Comparison of ENCODE assay signal across 18 mouse cellular contexts in genomic region chr2:27599769-27600167, GRCm38 (mm10).
DNase-seq lines count a peak whose midpoint lies in the region; ATAC-seq and TF ChIP-seq lines count a peak whose summit lies in the region.
"Had no signal": no experiment of that assay in that cellular context is flagged by ENCODE, and none has a peak within 500 bp of the region (broad histone marks: within the 10 kb centered on the region; RNA-seq: fewer than 3 reads in every experiment).

No protein-coding gene starts in this region.

- no peaks in the 10 kb centered on the region for H3K36me3 ChIP-seq in kidney, embryonic 15.5 days
- H3K36me3 ChIP-seq: embryonic facial prominence, embryonic 12.5 days; hindbrain, embryonic 13.5 days; limb, embryonic 15.5 days; neural tube, embryonic 13.5 days had no signal

- WGBS in kidney, embryonic 15.5 days = 64% methylated on average over 4 of the region's 4 CpGs
- WGBS in lung, adult 2 months = 71% methylated on average over 4 of the region's 4 CpGs

- peak; percentile 31 for DNase-seq in adrenal gland, postnatal 14 days
- no peak for DNase-seq in adrenal gland, adult 8-10 months
- peak; percentile 53 for DNase-seq in kidney, postnatal 14 days
- DNase-seq in lung, postnatal 10 days = peak; percentile 25
- DNase-seq in lung, adult 2 months = no peak
- peak; percentile 48 to 80 for DNase-seq in kidney, postnatal 36 days
- DNase-seq in embryo, embryonic 11 days = no peak
- DNase-seq: retina, postnatal 1 day; spleen, adult 18-20 months had no signal

- no peak overlapping the region for H3K4me3 ChIP-seq in kidney, embryonic 15.5 days (replicated peaks)
- no peak overlapping the region for H3K4me3 ChIP-seq in lung, adult 2 months (replicated peaks; ENCODE audit: extremely low read depth, low read depth, low read length)
- H3K4me3 ChIP-seq: embryonic facial prominence, embryonic 12.5 days; heart, adult 2 months; hindbrain, embryonic 13.5 days; limb, embryonic 15.5 days; myocyte; neural tube, embryonic 13.5 days had no signal

- TF ChIP-seq POLR2A in lung, adult 2 months (IDR thresholded peaks at IDR 0.05; ENCODE audit: borderline replicate concordance, extremely low read depth, low read depth, low read length) = no peak

- no peak overlapping the region for H3K27ac ChIP-seq in kidney, embryonic 15.5 days
- H3K27ac ChIP-seq: embryonic facial prominence, embryonic 12.5 days; heart, adult 2 months; limb, embryonic 15.5 days; neural tube, embryonic 13.5 days had no signal

- peaks cover 7% of the 10 kb centered on the region; the same call in 1 of the 2 replicates for H3K4me1 ChIP-seq in kidney, embryonic 15.5 days
- peaks cover 9% of the 10 kb centered on the region for H3K4me1 ChIP-seq in lung, adult 2 months (ENCODE audit: control insufficient read depth, insufficient read depth, low read length)
- H3K4me1 ChIP-seq: embryonic facial prominence, embryonic 12.5 days had no signal

- H3K4me2 ChIP-seq in kidney, embryonic 15.5 days = no peak overlapping the region
- H3K4me2 ChIP-seq: embryonic facial prominence, embryonic 12.5 days; hindbrain, embryonic 13.5 days; limb, embryonic 15.5 days; neural tube, embryonic 13.5 days had no signal

- H3K9ac ChIP-seq in kidney, embryonic 15.5 days = no peak overlapping the region
- H3K9ac ChIP-seq: embryonic facial prominence, embryonic 12.5 days; forebrain, postnatal 0 days; hindbrain, embryonic 13.5 days; limb, embryonic 15.5 days; neural tube, embryonic 13.5 days had no signal

- 0 out of 2 replicates have a peak, but pooled peaks cover 3% of the 10 kb centered on the region for H3K27me3 ChIP-seq in kidney, embryonic 15.5 days
- H3K27me3 ChIP-seq: embryonic facial prominence, embryonic 12.5 days; limb, embryonic 15.5 days; neural tube, embryonic 13.5 days had no signal

- no peaks in the 10 kb centered on the region for H3K9me3 ChIP-seq in kidney, embryonic 15.5 days (replicated peaks)
- H3K9me3 ChIP-seq: embryonic facial prominence, embryonic 12.5 days; limb, embryonic 15.5 days had no signal

- no peak for TF ChIP-seq CTCF in lung, adult 2 months (IDR thresholded peaks at IDR 0.05; ENCODE audit: insufficient read depth, low read length)

- no peak for ATAC-seq in kidney, embryonic 15.5 days (replicated peaks; ENCODE audit: low FRiP score)
- ATAC-seq: inflammation-experienced regulatory T-cells, adult 6 months had no signal

Comparison
In these comparisons a context has a peak if more than half of its experiments do, and no peak if none do; other contexts are left out.
1. DNase-seq: peak in adrenal gland, postnatal 14 days (single experiment), kidney, postnatal 14 days (single experiment), lung, postnatal 10 days (single experiment) and kidney, postnatal 36 days (2 of 2); none in adrenal gland, adult 8-10 months (single experiment), lung, adult 2 months (single experiment) and embryo, embryonic 11 days (single experiment).